Mouse (Mus musculus): ENCODE results near the gene Gm20422.

DNA sequence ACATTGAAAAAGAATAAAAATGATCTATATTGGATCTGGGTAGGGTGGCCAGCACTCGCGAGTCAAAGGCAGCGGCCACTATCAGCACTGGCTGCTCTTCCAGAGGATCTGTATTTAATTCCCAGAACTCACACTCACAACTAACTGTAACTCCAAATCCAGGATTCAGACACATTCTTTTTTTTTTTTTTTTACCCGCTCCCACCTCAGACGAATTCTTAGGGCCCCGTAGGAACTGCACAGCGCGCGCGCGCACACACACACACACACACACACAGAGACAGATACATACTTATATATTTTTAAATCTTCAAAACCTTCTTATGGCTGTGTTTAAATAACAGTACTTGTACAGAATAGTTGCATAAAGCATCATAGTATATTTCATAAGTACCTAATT lies 15.7 kb upstream of the Gm20422 start:
- no peak for TF ChIP-seq CTCF (IDR thresholded peaks at IDR 0.05; ENCODE audit: low read depth)
- no peak for TF ChIP-seq EP300 (IDR thresholded peaks at IDR 0.05; ENCODE audit: low read depth)

Data from liver, postnatal 0 days (tissue).